Mouse (Mus musculus): ENCODE results near the gene Crip3. TPM values are rescaled to one million over a fixed set of nuclear protein-coding genes. Genes with fewer than 3 reads are reported as not detected.
A peak's percentile ranks its signal among the peaks of the same experiment; 100 is the strongest.

Gene Crip3
- polyA plus RNA-seq, 1 experiment from 2014 or later: 0.97 TPM

- ATAC-seq (ENCODE audit: low FRiP score, low read depth): no peak
- no peaks in the 10 kb centered on the region for H3K36me3 ChIP-seq
- H3K27me3 ChIP-seq: peaks cover 96% of the 10 kb centered on the region
- H3K4me1 ChIP-seq: peaks cover 38% of the 10 kb centered on the region
- WGBS: 51% methylated on average over 3 of the region's 3 CpGs
- H3K4me2 ChIP-seq (replicated peaks): no peak overlapping the region
- no peaks in the 10 kb centered on the region for H3K9me3 ChIP-seq
- H3K27ac ChIP-seq: no peak overlapping the region
- no peak overlapping the region for H3K4me3 ChIP-seq
- no peak overlapping the region for H3K9ac ChIP-seq
Measured at GRCm38 (mm10) chr17:46458439-46458838, 29.7 kb downstream of the Crip3 start.

- 0 out of 2 replicates have a peak, but pooled peaks have one; percentile 48 for ATAC-seq (ENCODE audit: low FRiP score, low read depth)
- H3K27ac ChIP-seq: no peak overlapping the region
- peak overlapping the region; percentile 65 for H3K9ac ChIP-seq
Measured at GRCm38 (mm10) chr17:46460673-46461072, 31.9 kb downstream of the Crip3 start.

GRCm38 (mm10) chr17:46461347-46461746 lies 32.6 kb downstream of the Crip3 start:
- H3K27ac ChIP-seq: no peak overlapping the region
- H3K9me3 ChIP-seq: no peaks in the 10 kb centered on the region
- H3K27me3 ChIP-seq: peaks cover 69% of the 10 kb centered on the region
- peaks cover 13% of the 10 kb centered on the region for H3K4me1 ChIP-seq
- peak overlapping the region; percentile 65; the same call in 1 of the 2 replicates for H3K9ac ChIP-seq
- H3K4me2 ChIP-seq (replicated peaks): peak overlapping the region; percentile 64
- peak overlapping the region; percentile 37 for H3K4me3 ChIP-seq
- 14% methylated on average over 8 of the region's 8 CpGs for WGBS
- ATAC-seq (ENCODE audit: low FRiP score, low read depth): no peak
- no peaks in the 10 kb centered on the region for H3K36me3 ChIP-seq

More at GRCm38 (mm10) chr17:46460673-46461072, 31.9 kb downstream of the Crip3 start:
- 0% methylated on average over 23 of the region's 32 CpGs for WGBS
- H3K4me3 ChIP-seq: peak overlapping the region; percentile 37
- peaks cover 75% of the 10 kb centered on the region for H3K27me3 ChIP-seq
- H3K9me3 ChIP-seq: no peaks in the 10 kb centered on the region
- H3K4me2 ChIP-seq (replicated peaks): peak overlapping the region; percentile 64
- H3K4me1 ChIP-seq: peaks cover 16% of the 10 kb centered on the region
- no peaks in the 10 kb centered on the region for H3K36me3 ChIP-seq

GRCm38 (mm10) chr17:46462226-46462625 lies 33.5 kb downstream of the Crip3 start:
- no peaks in the 10 kb centered on the region for H3K36me3 ChIP-seq
- H3K9me3 ChIP-seq: no peaks in the 10 kb centered on the region
- no peak overlapping the region for H3K27ac ChIP-seq
- no peak overlapping the region for H3K4me3 ChIP-seq
- peaks cover 60% of the 10 kb centered on the region for H3K27me3 ChIP-seq
- WGBS: 87% methylated on average over 5 of the region's 5 CpGs
- H3K4me1 ChIP-seq: peaks cover 13% of the 10 kb centered on the region
- no peak overlapping the region for H3K9ac ChIP-seq
- no peak overlapping the region for H3K4me2 ChIP-seq (replicated peaks)
- ATAC-seq (ENCODE audit: low FRiP score, low read depth): no peak

GRCm38 (mm10) chr17:46467830-46468229 lies 39.1 kb downstream of the Crip3 start:
- Histone ChIP-seq H3K9me3 (no peaks in the 10 kb centered on the region), H3K36me3 (no peaks in the 10 kb centered on the region), H3K9ac (no peak overlapping the region; the same call in 1 of the 2 replicates), H3K4me2 (replicated peaks) (no peak overlapping the region), H3K4me1 (0 out of 2 replicates have a peak, but pooled peaks cover 4% of the 10 kb centered on the region), H3K27me3 (peaks cover 6% of the 10 kb centered on the region; the same call in 1 of the 2 replicates), H3K4me3 (no peak overlapping the region), H3K27ac (no peak overlapping the region)
- 64% methylated on average over 9 of the region's 9 CpGs for WGBS
- ATAC-seq (ENCODE audit: low FRiP score, low read depth): no peak

- H3K36me3 ChIP-seq: no peaks in the 10 kb centered on the region
- H3K27ac ChIP-seq: no peak overlapping the region
- ATAC-seq (ENCODE audit: low FRiP score, low read depth): no peak
- no peaks in the 10 kb centered on the region for H3K9me3 ChIP-seq
- no peak overlapping the region for H3K9ac ChIP-seq
- H3K4me3 ChIP-seq: no peak overlapping the region
- H3K27me3 ChIP-seq: peaks cover 25% of the 10 kb centered on the region
- H3K4me2 ChIP-seq (replicated peaks): no peak overlapping the region
- H3K4me1 ChIP-seq: no peaks in the 10 kb centered on the region
- WGBS: 64% methylated on average over 8 of the region's 8 CpGs
Measured at GRCm38 (mm10) chr17:46476601-46477000, 47.9 kb downstream of the Crip3 start.

- no peak overlapping the region for H3K4me2 ChIP-seq (replicated peaks)
- H3K27me3 ChIP-seq: peaks cover 31% of the 10 kb centered on the region
- no peaks in the 10 kb centered on the region for H3K4me1 ChIP-seq
- 87% methylated on average over 15 of the region's 15 CpGs for WGBS
- no peak overlapping the region for H3K27ac ChIP-seq
- no peak for ATAC-seq (ENCODE audit: low FRiP score, low read depth)
- no peaks in the 10 kb centered on the region for H3K36me3 ChIP-seq
- H3K9me3 ChIP-seq: no peaks in the 10 kb centered on the region
- H3K9ac ChIP-seq: no peak overlapping the region
- H3K4me3 ChIP-seq: no peak overlapping the region
Measured at GRCm38 (mm10) chr17:46477286-46477685, 48.6 kb downstream of the Crip3 start.

Other genes with a start within 250 kb of the Crip3 start
- 18.9 and 19.2 TPM in 2 replicates for gene Polh, start 226.3 kb upstream of the Crip3 start, polyA plus RNA-seq (2015; fragmentation: Nextera tagmentation; extraction: Ambion mirVana)
- gene Xpo5, start 226.1 kb upstream of the Crip3 start, polyA plus RNA-seq (2015; fragmentation: Nextera tagmentation; extraction: Ambion mirVana): 43.1 and 48.5 TPM in 2 replicates
- 103 and 105 TPM in 2 replicates for gene Polr1c, start 180.9 kb upstream of the Crip3 start, polyA plus RNA-seq (2015; fragmentation: Nextera tagmentation; extraction: Ambion mirVana)
- gene Yipf3, start 180.8 kb upstream of the Crip3 start, polyA plus RNA-seq (2015; fragmentation: Nextera tagmentation; extraction: Ambion mirVana): 104 and 110 TPM in 2 replicates
- 0.69 and 1.4 TPM in 2 replicates for gene Lrrc73, start 175.4 kb upstream of the Crip3 start, polyA plus RNA-seq (2015; fragmentation: Nextera tagmentation; extraction: Ambion mirVana)
- 61.3 and 68.2 TPM in 2 replicates for gene Tjap1, start 145.9 kb upstream of the Crip3 start, polyA plus RNA-seq (2015; fragmentation: Nextera tagmentation; extraction: Ambion mirVana)
- 8.8 and 11.0 TPM in 2 replicates for gene Dlk2, start 131.5 kb upstream of the Crip3 start, polyA plus RNA-seq (2015; fragmentation: Nextera tagmentation; extraction: Ambion mirVana)
- gene Abcc10, start 100.6 kb upstream of the Crip3 start, polyA plus RNA-seq (2015; fragmentation: Nextera tagmentation; extraction: Ambion mirVana): 7.5 and 7.6 TPM in 2 replicates
- 14.2 and 15.4 TPM in 2 replicates for gene Zfp318, start 45.2 kb upstream of the Crip3 start, polyA plus RNA-seq (2015; fragmentation: Nextera tagmentation; extraction: Ambion mirVana)
- 0.09 TPM in 1 of 2 replicates, not detected in the other for gene Slc22a7, start 9.5 kb downstream of the Crip3 start, polyA plus RNA-seq (2015; fragmentation: Nextera tagmentation; extraction: Ambion mirVana)
- gene Ttbk1, start 58.7 kb downstream of the Crip3 start, polyA plus RNA-seq (2015; fragmentation: Nextera tagmentation; extraction: Ambion mirVana): 0.15 and 0.18 TPM in 2 replicates
- 40.4 and 41.7 TPM in 2 replicates for gene Dnph1, start 67.8 kb downstream of the Crip3 start, polyA plus RNA-seq (2015; fragmentation: Nextera tagmentation; extraction: Ambion mirVana)
- gene Cul9, start 117.5 kb downstream of the Crip3 start, polyA plus RNA-seq (2015; fragmentation: Nextera tagmentation; extraction: Ambion mirVana): 11.3 and 12.4 TPM in 2 replicates
- 5.8 and 7.3 TPM in 2 replicates for gene Srf, start 127.2 kb downstream of the Crip3 start, polyA plus RNA-seq (2015; fragmentation: Nextera tagmentation; extraction: Ambion mirVana)
- gene Ptk7, start 200.6 kb downstream of the Crip3 start, polyA plus RNA-seq (2015; fragmentation: Nextera tagmentation; extraction: Ambion mirVana): 128 and 138 TPM in 2 replicates
- 26.4 and 26.5 TPM in 2 replicates for gene Klc4, start 217.1 kb downstream of the Crip3 start, polyA plus RNA-seq (2015; fragmentation: Nextera tagmentation; extraction: Ambion mirVana)
- 104 and 106 TPM in 2 replicates for gene Mrpl2, start 217.3 kb downstream of the Crip3 start, polyA plus RNA-seq (2015; fragmentation: Nextera tagmentation; extraction: Ambion mirVana)
- 63.2 and 66.0 TPM in 2 replicates for gene Cul7, start 221.4 kb downstream of the Crip3 start, polyA plus RNA-seq (2015; fragmentation: Nextera tagmentation; extraction: Ambion mirVana)
- gene Rrp36, start 245.4 kb downstream of the Crip3 start, polyA plus RNA-seq (2015; fragmentation: Nextera tagmentation; extraction: Ambion mirVana): 67.6 and 73.9 TPM in 2 replicates
- 157 and 162 TPM in 2 replicates for gene Mea1, start 249.9 kb downstream of the Crip3 start, polyA plus RNA-seq (2015; fragmentation: Nextera tagmentation; extraction: Ambion mirVana)

All from limb, embryonic 13.5 days (tissue).